Mouse (Mus musculus): ENCODE data around the gene Ptpn20.

Ptpn20 gene

GRCm38 (mm10) chr14:33677996-33678395 lies 89.0 kb downstream of the Ptpn20 start:
- DNase-seq (ENCODE audit: low spot score) = no peak

- DNase-seq (ENCODE audit: low spot score) = no peak
Measured at GRCm38 (mm10) chr14:33678740-33679139, 89.7 kb downstream of the Ptpn20 start.

GRCm38 (mm10) chr14:33680621-33681020 lies 91.6 kb downstream of the Ptpn20 start:
- DNase-seq (ENCODE audit: low spot score) = no peak

GRCm38 (mm10) chr14:33682768-33683167 lies 93.8 kb downstream of the Ptpn20 start:
- no peak for DNase-seq (ENCODE audit: low spot score)

- DNase-seq (ENCODE audit: low spot score) = no peak
Measured at GRCm38 (mm10) chr14:33683701-33684100, 94.7 kb downstream of the Ptpn20 start.

- no peak for DNase-seq (ENCODE audit: low spot score)
Measured at GRCm38 (mm10) chr14:33687444-33688028, 98.5 kb downstream of the Ptpn20 start.

- DNase-seq (ENCODE audit: low spot score) = no peak
Measured at GRCm38 (mm10) chr14:33689044-33689443, 100.0 kb downstream of the Ptpn20 start.

Data from ovary, postnatal 14 days (tissue).